Mouse (Mus musculus) monocyte, adult 5-6 weeks (primary cell): ENCODE measurements around the gene Cep68. TPM values are rescaled to one million over a fixed set of nuclear protein-coding genes. Genes with fewer than 3 reads are reported as not detected.
A peak's percentile ranks its signal among the peaks of the same experiment; 100 is the strongest.

Experiments used
- ATAC-seq: fragments of 153-309, 156-312 bp; replicated peaks from 2 replicates; pipeline ENCODE4 v1.8.0; 2017; ENCODE audit warnings: mild to moderate bottlenecking; ENCODE audit not compliant: low TSS enrichment, insufficient number of reproducible peaks, severe bottlenecking, poor library complexity, low FRiP score
- total RNA-seq: library from RNA; stranded (forward); fragments of 200-1000, 200-491, 200-594 nt; gene quantifications from 3 replicates; pipeline ENCODE4 v1.2.3, GENCODE M21; 2017

Cep68 gene
- total RNA-seq: 6.1 to 12.7 TPM (median 7.7 TPM) in 3 replicates

DNA sequence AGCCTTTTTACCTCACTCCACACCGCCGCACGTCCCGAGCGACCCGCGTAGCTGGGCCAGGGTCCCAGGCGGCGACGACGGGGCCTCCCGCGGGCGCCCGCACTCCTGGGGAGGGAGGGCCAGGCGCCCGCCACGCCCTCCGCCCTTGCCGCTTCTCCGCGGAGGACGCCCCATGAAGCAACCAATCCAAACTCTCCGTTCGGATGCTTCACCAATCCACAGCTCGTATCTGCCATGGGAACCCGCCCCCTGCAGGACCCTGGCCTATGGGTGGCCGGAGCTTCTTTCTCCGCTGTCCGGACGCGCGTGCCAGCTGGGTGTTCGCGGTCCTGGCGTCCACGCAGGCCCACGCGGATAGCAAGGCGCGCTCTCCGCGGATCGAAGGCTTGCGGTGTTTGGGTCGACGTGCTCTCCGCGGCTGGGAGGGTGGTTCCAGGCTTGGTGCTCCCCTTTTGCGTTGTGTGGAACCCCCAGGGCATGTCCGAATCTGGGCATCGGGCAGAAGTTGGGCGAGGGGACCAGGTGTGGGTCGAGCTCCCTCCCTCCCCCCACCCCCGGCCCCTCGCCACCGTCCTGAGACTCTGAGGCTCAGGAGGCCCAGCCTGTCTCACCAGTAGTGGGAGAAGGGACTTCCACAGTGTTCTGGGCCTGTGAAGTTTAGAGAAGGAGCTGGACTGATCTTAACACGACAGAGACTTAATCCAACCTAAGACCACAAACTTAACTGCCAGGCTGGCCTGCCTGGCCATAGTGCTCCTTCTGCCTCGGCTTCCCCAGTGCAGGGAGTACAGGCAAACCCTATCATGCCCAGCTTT is at the start of gene Cep68:
Cep68 (minus strand) TSS at position 134 of the 815 bp plus-strand sequence.
- peak; percentile 98 for ATAC-seq

DNA sequence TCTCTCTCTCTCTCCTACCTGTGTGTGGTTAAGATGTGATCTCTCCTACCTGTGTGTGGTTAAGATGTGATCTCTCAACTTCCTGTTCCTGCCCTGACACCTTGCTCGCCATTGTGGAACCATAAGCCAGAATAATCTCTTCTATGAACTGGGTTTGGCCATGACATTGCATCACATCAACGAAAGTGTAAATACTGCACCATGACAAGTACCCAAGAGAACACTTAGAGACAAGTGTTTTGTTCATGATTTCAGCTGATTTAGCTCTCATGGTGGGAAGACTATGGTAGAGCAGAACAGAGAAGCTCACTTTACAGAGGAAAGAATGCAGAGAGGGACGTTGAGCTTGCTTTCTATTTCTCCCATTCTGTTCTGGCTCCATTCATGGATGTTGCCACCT is 35.2 kb upstream of the Cep68 start:
- no peak for ATAC-seq

DNA sequence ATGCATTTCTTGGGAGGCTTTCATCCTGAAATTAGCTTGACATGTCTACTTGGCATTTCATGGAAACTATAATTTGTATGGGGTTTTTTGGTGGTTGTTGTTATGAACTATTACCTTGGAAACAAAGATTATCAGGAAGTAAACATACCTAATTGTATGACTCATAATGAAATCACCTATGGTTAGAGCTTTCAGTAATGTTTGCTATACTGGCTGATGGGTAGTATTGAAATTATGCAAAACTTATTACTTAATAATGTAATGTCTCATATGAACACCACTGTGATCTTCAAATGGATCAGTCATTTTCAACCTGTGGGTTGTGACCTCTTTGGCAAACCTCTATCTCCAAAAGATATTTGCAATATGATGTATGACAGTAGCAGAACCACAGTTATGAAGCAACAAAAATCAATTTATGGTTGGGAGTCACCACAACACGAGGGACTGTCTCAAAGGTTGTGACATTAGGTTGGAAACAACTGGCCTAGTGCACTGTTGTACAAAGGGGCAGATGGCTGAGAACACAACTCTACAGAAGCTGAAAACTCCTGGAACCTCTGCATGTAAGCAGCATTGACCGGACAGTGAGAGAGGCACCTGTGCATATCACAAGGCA is 33.5 kb upstream of the Cep68 start:
- ATAC-seq: no peak

DNA sequence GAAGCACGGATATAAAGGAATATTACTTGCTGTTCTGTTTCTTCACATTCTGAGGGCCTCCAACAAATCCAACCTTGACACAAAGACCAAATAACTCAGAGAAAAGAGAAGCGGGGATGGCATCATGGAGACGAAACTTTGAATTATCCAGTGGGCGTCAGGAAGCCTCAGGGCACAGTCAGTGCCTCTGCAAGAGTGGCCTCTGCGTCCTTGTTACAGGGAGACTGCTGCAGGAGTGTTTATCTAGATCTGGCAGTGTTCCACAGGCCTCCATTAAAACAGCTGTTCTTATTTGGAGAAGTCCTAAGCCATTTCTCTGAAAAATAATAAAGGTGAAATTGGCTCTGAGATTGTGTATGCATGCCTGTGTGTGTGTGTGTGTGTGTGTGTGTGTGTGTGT is 31.8 kb upstream of the Cep68 start:
- ATAC-seq: no peak

DNA sequence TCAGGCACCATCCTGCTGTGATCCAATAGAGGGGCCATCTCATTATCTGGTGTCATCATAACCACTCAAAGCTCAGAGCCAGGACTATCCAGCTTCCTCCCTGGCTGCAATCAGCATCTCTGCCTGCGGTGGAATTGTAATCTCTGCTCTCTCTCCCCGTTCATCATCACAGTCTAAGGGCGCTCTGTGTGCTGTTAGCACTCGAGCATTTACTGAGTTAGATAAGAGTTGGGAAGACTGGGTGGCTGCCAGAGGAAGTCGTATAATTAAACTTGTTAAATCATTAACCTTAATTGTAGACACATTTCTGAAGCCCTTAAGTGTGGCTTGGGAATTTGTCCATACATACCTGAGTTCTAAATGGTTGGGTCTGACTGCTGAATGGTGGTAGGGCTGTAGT is 29.5 kb upstream of the Cep68 start:
- no peak for ATAC-seq

DNA sequence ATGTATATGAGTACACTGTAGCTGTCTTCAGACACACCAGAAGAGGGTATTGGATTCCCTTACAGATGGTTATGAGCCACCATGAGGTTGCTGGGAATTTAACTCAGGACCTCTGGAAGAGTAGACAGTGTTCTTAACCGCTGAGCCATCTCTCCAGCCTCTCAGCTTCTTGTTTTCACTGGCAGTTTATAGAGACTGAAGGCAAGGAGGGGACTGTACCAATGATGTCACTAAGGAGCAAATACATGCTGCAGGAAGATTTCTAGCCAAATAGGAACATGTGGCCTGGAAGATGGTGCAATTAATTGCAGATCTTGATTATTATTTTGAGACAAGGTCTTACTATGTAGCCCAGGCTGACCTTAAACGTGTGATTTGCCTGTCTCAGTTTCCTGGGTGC is 27.9 kb upstream of the Cep68 start:
- ATAC-seq: no peak

DNA sequence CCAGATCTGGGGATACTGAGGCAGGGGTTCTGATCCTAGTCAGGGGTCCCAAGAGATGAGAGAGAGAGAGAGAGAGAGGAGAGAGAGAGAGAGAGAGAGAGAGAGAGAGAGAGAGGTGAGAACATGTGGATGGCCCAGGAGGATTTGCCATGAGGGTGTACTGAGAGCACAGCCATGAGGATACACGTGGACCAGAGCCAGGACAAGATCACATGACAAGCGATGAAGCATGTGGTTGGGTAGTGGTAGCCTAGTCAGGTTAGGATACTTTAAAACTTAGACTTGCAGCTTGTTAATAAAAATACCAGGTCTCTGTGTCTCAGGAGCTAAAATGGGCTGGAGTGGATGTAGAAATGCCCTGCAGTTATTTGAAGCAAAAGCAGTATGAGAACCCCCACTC is 26.7 kb upstream of the Cep68 start:
- ATAC-seq: no peak

DNA sequence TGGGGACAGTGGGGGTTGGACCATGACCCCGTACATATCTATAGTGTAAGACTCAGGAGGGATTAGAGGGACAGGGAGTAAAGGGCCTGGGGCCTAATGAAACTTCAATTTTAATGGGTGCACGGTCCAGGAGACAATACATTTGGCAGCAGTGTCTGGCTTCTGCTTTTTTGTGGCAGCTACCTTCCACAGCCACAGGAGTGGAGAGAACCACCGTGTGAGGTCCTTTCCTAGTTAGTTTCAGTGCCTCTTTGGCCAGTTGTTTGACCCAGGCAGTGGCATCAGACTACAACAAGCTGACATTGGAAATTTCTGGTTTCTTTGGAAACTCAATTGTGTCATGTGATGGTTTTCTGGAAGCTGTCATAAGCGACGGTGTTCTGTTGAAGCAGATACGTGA is 20.7 kb upstream of the Cep68 start:
- ATAC-seq: no peak

DNA sequence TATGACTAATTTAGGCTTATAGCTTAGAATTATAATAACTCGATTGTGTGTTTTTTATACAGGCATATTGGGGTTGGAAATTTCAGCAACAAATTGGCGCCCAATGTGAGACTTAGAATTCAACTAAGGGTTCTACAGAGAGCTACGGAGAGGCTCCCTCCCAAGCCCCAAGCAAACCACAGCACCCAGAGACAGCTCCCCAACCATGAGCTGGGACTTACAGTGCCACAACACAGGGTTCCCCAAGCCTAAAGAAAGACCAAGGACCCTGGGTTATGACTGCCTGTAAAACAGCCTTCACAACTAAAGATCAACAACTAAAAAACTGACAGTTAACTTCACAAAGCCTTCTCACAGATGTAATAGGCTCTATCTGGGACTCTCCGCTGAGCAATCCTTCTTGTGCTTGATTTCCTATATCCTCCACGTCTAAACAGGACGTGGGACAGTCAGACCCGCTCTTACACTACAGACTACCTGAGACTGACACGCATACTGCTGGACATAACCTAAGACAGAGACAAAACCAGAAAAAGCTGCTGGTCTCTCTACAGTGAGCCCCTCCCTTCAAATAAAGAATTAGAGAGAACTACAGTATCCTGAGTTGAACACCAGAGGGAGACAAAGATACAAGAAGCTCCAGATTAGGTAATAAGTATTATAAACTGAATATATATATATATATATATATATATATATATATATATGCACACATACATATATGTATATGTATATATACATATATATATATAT is 13.6 kb upstream of the Cep68 start:
- ATAC-seq: 0 out of 2 replicates have a peak, but pooled peaks have one; percentile 56

DNA sequence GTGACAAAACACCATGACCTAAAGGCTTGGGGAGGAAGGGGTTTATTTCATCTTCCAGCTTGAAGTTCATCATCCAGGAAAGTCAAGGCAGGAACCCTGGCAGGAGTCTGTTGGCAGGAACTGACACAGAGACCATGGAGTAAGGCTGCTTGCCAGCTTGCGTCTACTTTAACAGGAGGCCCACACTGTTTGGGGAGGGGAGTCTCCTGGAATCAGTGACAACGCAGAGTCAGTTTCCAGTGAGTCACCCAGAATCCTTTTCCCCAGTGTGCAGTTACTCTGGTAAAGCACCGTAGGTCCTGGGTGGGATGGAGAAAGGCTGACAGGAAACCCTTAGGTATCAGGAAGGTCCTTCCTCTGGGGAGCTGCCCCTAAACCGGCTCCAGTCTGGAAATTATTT is 5.6 kb upstream of the Cep68 start:
- ATAC-seq: no peak

DNA sequence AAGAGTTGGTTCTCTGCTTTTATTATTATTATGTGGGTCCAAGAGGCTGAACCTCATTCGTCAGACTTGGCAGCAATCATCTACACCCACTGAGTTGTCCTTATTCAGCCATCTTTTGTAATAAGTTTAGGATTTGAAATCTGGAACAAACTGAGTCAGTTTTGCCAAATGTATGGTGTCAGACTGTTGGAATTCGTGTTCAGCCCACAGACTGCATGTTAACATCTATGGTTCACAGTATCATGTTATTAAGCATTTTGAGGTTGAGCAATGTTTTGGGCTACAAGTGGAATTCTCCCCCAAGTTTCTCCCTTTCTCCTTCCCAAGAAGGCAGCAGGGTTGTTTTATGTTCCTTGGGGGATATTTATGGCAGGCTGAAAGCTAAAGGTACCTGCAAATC is 3.9 kb upstream of the Cep68 start:
- ATAC-seq: no peak

DNA sequence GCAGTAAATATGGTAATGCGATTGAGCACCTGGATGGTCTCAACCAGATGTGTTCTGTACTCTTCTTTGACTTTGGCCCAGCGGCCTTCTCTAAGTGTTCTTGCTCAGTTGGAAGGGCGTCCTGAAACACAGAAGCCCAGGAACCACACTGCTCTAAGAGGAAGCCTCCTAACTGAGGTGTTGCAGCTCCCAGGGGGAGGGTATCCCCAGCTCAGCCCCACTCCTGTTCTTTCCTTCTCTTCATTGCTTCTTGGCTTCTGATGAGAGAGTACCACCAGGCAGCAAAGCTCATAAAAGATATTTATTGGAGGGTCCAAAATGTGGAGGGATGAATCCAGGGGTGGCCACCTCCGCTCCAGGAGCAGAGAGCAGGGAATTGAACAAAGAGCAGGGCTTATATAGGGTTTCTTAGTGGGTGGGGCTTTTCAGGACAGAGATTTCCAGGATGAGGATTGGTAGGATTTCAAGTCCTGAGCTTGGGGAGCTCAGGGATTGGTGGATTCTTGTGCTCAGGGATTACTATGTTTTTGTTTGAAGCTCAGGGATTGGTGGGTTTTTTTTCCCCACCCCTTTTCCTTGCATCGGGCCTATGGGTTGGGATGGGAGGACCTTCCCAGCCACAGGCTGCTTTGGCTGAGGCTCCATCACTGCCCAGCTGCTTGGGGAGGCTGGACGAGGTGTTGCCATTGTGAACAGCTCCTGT is 1.4 kb upstream of the Cep68 start:
- no peak for ATAC-seq

DNA sequence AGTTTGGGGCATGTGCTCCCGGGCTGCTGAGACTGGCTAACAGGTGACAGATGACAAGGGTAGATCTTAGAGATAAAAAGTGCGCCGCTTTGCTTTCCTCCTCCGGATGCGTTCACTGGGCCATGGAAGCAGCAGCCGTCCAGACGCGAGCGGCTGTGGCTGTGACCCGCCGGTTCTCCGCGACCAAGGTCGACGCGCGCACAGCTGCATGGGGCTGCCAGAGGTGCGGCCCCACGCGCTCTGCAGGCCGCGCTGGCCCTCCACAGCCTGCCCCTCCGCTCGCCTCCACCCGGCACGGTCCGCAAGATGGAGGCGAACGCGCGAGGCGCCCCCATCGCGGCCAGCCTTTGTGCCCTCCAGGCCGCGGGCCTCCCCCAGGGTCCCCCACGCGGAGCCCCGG is 389 bp downstream of the Cep68 start:
- ATAC-seq: no peak

DNA sequence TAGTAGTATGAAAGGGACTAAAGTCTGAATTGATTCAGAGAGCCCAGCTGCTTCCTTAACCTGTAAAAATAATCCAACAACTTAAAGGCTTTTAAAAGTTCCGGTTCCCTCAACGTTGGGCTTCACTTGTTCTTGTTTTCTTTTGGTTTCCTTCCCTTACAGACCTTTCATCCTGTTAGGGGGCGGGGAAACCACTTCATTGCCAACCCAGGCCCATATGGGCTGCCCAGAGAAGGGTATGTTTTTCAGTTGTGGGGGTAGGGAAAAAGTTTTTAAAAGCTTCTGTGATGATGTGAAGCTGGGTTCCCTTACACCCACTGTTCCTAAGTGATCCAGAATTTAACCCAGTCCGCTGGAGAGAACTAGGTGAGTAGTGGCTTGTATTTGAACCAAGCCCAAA is 952 bp downstream of the Cep68 start:
- ATAC-seq: no peak

DNA sequence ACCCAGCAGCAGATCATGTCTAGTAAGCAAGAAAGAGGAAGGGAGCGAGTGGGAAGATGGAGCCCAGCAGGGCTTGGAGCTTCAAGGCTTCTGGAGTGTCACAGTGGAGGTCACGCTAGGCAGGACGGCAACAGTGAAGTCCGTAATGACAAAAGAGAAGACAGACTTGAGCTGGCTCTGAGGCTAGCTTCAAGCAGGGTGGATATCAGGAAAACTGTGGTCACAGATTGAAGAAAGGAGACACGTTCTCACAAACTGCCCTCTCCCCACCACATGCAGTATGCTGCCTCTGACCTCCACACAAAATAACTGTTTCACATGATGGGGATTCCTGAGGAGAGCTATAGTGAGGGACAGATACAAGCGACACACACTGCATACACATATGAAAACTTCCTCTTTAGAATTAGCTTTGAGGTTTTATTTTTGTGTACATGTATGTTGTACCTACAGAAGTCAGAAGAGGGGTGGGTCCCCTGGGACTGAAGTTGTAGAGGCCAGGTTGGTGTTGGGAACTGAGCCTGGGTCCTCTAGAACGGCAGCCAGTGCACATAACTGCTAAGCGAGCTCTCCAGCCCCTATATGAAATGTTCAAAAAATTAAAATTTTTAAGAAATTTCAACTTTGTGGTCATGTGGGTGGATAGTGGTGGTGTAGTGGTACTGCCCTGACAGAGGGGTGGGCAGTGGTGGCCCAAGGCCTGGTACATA is 1.9 kb downstream of the Cep68 start:
- no peak for ATAC-seq

DNA sequence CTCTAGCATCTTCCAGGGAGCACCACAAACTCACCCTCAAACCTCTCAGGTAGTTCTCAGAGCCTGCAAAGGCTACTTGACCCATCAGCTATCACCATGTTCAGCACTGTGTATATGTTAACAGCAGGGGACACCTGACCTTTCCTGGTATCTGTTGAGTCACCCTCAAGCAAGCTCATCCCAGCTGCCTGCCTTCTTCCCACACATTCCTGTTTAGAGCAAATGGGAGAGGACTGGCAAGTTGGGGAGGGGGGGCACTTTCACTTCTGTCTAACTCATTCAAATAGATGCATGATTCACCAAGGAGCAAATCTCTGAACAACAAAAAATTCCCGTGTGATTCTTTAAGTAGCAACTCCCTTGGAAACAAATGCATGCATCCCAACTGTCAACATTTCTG is 2.6 kb downstream of the Cep68 start:
- ATAC-seq: no peak

DNA sequence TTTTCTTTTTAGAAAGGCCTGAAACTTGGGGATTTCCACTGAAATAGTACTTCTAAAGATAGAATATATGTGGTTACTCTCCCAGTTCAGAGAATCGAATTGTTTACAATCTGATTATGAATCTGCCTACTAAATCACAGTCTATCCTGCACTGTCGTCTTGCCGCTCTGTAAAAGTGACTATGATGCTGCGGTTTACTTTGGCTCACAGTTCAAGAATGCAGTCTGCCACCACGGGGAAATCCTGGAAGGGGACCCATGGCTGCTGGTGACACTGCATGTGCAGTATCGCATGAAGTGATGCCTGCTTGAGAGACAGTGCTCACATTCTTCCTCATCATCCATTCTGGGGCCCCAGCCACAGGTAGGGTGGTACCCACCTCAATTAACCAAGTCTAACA is 3.9 kb downstream of the Cep68 start:
- ATAC-seq: no peak

DNA sequence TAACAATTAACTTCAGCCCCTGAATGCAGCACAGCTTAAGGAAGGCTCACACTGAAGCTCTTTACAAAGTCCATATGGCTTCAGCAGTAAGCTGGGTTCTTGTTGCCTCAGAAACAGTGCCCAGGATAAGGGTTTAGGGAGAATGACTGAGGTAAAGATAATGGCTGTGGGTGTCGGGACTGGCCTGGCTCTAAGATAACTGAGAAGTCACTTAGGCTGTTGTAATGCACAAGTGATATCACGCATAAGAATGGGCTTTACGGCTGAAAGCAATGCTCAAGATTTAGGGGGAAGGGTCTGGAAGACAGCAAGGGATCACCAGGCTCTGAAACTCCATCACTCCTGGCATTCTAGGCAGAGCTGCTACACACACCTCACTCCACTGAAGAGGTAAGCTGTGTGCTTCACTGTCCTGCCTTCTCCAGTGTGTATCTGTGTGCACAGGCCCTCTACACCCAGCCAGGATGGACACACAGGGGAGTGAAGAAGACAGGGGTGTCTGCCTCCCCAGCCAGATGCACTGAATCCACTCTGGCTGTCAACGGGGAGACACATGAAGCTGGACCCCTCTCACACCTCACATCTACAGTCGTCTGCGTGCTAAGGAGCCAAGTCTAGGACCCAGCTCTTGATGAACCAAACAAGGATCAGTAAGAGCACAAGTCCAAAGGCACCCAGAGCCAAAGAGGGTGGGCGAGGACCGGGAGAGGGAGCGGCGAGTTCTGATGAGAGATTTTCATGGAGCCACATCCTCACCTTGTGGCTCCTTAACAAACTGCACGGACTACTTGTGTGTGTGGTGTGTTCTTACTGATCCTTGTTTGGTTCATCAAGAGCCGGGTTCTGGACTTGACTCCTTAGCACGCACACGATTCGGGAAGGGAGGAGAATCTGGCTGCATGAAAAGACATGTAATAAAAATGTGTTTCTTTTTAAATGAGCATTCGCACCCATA is 4.6 kb downstream of the Cep68 start:
- ATAC-seq: no peak
